Mouse (Mus musculus): ENCODE measurements around the gene Sgo2a.

DNA sequence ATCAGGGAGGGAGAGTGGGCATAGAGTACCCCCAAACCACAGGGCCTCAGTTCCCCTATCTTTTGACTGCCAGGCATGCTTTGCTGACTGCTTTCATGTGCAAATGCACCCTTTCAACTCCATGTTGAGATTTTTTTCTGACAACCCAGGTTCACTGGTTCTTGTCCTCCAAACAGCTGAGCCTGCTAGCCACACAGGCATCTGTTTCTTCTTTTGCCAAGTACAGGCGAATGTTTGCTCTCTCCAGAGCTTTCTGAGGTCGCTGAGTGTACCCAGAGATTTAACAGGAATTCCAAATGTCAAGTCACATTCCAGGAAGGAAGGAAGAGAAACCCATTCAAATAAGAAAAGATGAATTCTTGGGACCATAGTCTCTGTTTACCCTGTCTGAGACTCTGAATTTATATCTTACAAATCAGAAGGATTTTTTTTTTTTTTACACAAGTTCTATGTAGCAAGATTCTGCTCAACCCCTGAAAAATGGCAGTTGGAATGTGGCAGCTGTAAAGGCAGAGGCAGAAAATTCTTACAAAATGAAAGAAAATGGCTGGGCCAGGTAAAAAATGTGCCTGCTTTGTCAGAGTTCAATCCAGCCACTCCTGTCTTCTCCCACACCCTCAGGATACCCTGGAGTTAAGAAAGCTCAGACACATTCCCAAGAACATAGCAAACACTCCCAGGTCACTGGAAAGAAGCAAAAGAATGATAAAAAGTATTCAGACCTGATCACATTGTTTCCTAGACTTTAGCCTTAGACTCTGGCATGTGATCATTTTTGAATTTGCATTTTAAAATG is 48.0 kb upstream of the Sgo2a start:
- TF ChIP-seq CTCF (conservative IDR thresholded peaks at IDR 0.05; ENCODE audit: low read length): no peak
- TF ChIP-seq POU5F1 (IDR thresholded peaks at IDR 0.05; ENCODE audit: borderline replicate concordance, low read length): no peak

All from E14TG2a.4 (cell line).